Mouse (Mus musculus) granulocyte monocyte progenitor cell, adult 5-6 weeks (primary cell): Measurements from ENCODE around the gene Sorcs1. TPM values are rescaled to one million over a fixed set of nuclear protein-coding genes. Genes with fewer than 3 reads are reported as not detected.

Experiments
- ATAC-seq: replicated peaks from 2 replicates; pipeline ENCODE4 v1.8.0; 2016; ENCODE audit warnings: mild to moderate bottlenecking, moderate TSS enrichment, inconsistent platforms; ENCODE audit not compliant: poor library complexity, severe bottlenecking
- total RNA-seq, 2 experiments: library from RNA; stranded (forward) in 1 of 2; stranded (reverse) in 1 of 2; fragments of 200-712, 200-1000 nt in 1 of 2; fragments of >200 nt in 1 of 2; fragmentation: Nextera tagmentation in 1 of 2; gene quantifications; 2 replicates each; pipeline ENCODE4 v1.2.3; 2014 to 2017

The Sorcs1 gene
- total RNA-seq (2014; fragmentation: Nextera tagmentation) (not detected in 2 replicates), total RNA-seq (2017) (not detected in 2 replicates)

DNA sequence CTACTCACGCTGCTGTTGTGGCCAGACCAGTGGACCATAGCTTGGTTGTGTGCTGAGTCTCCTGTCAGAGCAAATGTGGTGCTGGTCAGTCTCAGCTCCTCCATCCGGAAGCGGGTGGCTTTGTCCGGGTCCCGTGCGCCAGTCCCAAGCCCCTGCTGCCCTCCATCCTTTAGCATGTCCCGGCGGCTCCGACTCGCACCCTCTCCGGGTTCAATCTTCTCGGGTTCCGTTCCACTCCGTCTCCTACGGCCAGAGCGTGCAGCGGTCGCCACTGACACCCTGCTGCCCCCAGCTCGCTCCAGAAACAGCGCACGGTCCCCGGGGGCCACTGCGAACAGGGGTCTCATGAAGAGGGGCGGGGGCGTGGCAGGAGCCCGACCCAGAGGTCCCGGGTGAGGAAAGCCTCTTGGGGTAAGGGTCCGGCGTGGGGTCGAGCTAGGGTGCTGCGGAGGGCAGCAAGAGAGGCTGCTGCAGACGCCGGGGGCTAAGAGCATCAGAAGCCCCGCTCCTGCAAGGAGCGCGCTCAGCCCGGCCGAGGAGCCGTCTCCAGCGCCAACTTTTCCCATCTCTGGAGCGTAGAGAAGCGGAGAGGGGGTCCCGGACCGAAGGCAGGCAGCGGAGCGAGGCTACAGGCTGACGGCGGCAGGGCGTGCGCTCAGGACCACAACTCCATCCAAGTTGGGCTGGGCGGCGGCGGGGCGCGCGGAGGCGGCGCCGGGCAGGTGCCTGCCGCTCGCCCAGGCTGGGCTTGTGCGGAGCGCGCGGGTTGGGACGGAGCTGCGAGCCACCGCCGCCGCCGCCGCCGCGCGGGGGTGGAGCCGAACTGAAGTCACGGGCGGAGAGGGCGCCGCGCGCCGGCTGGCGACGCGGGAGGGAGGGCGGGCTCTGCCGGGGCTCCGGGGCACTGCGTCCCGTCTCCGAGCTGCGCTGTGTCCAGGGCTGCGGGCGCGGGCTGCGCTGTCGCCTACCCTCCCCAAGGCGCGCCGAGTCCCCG, at the start of gene Sorcs1:
Sorcs1 (minus strand) TSS at position 744 of the 994 bp plus-strand sequence.
- ATAC-seq, result peak; percentile 70

DNA sequence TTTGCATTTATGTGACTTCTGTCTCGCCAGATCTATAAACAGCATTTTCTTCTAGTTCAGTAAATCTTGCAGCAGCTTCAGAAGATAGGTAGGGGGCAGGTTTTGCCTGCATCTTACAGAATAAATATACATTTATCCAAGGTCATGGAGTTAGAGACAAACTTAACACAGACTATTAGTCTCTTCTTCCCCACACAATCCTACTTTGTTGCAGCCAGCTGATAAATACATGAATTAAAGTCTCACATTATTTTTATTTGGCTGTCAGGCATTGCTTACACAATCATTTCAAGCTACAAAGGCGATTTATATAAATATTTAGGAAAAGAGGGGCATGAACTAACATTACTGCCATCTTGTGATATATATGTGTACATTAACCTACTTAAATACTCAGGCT, 4.8 kb upstream of the Sorcs1 start:
- ATAC-seq, result no peak

DNA sequence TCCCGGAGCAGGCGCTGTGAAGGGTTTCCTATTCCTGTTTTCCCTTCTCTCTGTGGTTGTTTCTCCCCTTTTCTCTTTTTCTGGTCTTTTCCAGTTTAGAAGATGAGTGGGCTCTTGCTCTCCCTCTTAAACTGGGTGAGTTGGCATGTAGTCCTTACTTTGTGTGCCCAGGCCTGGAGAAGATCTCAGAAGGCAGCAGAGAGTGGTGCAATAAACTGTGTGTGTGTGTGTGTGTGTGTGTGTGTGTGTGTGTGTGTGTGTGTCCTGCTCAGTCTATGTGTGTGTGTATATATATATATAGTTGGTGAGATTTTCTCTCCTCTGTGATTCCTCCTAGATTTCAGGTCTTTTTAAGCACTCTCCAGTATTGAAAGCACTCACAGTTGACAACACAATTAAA, 500 bp upstream of the Sorcs1 start:
- no peak for ATAC-seq

DNA sequence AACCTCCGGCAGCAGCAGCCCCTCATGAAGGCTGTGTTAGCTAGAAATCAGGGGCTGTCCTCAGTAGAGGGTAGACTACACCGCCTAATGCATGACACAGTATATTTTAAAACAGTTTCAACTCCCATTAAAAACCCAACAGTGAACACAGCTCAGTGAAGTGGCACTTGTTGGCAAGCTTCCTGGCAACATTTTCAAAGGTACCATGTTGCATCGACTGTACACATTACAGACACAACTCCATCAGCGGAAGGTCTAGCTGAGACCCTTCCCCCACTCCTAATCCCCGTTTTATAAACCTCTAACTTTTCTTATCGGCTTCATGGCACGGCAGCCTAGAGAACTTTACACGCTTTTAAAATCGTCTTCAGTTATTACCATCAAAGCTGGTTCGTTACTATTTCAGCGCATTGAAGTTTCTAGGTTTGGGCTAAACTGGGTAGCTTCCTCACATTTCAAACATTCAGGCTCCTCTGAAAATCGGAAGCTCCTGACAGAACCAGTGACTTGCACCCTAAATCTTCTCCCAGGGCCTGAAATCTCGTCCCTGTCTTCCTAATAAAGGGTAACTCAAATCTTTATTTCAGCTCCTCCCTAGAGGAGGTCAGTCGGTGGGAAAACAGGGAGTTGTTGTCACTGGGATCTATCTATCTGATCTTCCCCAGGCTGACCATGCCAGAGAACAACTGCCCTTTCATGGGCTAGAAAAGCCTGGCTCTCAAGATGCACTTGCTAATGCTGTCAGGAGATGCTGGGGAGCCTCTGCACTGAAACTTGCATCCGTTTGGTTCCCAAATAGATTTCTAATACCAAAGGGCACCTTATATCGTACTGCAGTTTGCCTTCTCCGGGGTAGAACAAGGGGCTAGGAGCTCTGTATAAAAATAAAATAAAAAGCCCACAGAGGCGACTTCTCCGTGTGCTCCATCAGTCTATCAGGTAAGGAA, 1.6 kb downstream of the Sorcs1 start:
- no peak for ATAC-seq

DNA sequence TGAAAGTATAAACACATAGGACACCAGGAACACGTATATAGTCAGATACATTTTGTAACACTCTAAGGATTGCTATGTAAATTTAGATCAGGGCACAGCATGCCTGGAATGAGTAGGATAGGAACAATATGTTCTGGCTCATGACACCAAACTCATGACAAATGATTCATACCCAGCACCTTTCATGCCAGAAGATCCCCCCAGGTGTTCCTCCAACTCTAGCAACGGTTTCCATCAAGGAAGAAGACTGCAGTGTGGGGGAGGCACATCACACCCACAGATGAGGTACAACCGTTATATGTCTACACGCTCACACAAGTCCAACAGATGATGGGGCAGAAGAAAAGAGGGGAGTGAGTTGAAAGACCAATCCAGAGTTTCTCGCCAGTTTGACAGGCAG, 3.5 kb downstream of the Sorcs1 start:
- ATAC-seq, result no peak

DNA sequence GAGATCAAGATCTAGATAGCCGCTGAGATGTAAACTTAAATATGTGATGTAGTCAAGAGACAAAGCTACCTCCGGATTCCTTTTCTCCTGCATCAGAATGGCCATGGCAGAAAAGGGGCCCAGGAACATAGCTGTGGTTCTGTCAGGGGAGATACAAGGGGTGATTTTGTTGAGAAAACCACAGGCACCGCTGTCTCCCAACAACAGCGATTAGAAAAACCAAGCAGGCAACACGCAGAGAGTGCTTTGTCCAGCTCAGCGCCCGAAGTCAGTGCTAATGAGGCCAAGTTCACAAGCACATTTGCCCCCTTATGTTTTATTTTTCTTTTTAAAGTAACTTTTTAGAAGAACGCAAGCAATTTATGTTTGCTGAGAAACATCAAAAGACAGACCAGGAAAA, 10.9 kb downstream of the Sorcs1 start:
- ATAC-seq, result no peak

DNA sequence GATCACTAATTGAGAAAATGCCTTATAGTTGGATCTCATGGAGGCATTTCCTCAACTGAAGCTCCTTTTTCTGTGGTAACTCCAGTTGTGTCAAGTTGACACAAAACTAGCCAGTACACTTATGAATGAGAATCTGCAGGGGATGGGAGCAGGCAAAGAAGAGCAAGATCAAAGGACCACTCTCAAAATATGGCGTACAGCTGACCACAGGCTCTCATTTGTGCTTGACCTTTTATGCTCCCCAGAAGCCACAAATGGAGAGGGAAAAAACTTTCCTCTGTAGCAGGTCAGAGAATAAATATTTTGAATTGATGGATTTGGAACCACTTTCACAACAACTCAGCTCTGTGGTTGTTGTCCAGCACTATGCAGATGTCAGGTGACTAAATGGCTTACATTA, 14.1 kb downstream of the Sorcs1 start:
- ATAC-seq, result no peak

DNA sequence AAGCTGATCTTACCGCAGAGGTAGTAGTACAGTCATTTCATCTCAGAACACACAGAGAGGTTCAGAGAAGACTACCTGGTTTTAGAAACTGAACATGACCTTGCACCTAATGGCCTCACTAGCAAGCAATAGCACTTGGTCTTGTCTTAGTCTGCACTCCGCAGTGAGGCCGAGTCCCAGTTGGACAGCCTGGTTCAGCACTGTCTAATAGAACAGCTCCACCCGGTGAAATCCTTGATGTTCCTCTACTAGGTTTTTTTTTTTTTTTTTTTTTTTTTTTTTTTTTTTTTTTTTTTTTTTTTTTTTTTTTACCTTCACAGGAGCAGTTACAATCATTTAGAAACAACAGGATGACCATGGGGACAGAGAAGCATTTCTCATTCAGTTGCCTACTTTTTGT, 19.3 kb downstream of the Sorcs1 start:
- no peak for ATAC-seq

DNA sequence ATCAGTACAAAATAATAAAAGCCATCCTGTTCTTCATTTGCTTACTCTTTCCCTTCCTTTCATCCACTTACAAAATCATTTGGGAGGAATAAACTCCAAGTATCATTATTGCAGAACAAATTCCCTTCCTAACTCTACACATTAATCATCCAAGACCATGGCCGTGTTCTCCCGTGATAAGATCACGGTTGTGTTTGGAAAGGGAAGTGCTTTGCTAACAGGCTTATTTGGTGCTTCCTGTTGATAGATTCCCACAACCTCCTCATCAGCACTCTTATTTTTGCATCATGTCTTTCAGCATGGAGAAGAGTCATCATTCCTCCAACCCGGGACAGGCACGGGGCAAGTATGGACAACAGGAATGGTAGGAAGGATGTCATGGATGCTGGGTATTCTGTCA, 25.7 kb downstream of the Sorcs1 start:
- ATAC-seq, result no peak

DNA sequence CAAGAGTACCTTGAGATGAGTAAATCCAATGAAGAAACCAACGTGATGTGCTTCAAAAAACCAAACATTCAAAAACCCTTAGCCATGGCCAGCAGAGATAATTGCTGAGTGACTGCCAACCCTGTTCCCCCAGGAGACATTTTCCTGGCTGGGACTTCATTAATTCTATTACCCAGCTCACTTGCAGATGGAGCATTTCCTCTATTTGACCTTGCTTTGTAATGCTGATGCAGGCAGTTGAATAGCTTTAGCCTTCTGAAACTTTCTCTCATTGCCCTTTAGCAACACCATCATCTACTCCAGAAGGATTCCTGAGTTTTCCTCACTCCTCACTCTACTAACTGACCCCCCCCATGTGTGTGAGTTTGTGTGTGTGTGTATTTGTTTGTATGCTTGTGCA, 34.6 kb downstream of the Sorcs1 start:
- ATAC-seq, result no peak

DNA sequence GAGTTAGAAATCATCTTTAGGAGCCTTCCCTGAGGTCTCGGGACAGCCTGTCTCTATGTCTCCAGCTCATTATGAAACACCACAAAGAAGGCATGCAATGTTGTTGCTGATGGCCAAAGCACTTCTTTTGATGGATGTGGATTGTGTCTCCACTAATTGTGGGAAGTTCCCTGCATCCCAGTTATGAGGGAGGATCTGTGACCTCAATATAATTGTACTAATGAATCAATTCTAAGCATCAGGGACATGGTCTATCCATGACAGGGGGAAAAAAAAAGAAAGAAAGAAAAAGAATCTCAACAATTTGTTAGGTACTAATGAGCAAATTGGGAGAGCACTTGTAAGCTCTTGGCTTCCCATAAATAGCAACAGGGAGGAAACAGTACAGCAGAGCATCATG, 36.3 kb downstream of the Sorcs1 start:
- no peak for ATAC-seq

DNA sequence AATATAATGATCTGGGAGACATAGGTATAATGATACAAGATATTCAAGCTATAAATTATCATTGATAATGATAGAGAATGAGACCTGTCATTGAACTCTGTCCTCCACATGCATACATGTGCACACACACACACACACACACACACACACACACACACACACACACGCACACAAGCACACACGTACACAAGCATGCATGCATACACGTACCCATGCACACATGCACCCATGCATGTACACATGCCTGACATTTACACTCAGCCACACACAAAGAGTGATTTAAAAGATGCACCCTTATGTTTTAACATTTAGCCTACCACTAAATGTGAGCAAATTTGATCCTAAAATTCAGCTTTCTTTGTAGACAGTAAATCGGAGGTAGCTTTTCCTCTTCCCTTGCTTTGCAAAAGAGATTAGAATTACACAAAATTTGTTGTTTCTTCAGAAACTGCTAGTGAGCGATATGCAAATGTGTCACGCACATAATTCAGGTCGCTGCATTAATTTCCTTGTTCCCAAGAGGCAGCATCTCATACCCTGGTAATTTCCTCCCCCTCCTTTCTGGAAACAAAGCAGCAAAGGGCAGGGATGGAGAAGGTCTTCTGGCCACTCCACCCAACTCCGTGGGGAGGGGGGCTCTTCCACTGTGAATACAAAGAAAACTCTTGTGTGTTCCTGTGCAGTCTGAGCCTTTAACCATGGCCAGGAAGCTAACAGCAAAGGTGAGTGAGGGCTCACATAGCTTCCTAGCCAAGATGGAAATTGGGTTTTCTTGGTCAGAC, 38.0 kb downstream of the Sorcs1 start:
- ATAC-seq, result no peak

DNA sequence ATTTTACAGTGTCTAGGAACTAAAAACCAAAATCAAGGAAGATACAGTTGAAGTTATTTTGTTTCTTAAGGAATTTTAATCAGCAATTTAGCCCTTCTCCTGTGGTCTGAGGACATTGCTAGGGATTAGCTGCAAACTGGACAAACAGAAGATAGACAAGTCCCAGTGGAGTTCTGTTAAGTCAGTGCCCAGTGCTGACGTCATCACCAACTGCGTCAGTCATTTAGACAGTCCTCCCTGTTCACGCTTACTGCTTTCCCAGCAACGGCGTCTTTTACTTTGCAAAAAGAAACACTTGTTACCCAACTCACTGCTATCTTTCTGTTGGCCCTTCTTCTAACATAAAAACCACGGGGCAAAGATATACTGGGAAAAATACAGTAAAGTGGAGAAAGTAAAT, 40.3 kb downstream of the Sorcs1 start:
- ATAC-seq, result no peak

DNA sequence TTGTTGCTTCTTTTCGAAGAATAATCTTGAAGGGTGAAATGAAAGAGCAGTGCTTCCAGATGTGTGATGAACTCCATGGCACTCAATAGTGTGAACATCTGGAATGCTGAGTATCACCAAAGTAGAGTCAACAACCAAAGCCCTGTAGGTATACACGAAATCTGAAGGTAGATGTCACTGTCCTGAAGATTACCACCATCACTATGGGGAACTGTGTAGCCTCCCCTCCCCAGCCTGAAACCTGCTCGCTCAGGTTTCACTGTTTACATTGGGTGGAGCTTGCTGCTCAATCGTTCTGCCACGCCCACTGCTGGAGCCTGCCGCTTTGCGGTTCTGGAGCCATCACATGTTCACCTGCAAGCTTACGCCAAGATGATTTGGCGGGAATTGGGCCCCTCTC, 64.4 kb downstream of the Sorcs1 start:
- no peak for ATAC-seq

DNA sequence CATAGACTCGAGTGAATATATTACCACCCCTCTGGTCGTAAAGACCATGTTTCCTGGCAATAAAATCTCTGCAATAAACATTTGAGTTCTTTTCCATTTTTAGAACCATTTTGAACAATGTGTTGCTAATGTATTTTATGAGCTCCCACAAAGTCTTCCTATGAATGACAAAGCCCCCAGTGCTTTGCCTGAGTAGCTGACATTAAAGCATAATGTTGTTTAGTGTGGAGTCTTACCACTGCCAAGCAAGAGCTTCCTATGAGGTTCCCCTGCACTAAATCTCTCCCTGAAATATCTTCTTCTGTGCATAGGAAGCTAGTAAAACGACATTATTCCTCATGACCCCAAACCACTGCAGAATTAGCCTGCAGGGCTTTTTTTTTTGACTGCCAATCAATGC, 66.8 kb downstream of the Sorcs1 start:
- ATAC-seq, result no peak

DNA sequence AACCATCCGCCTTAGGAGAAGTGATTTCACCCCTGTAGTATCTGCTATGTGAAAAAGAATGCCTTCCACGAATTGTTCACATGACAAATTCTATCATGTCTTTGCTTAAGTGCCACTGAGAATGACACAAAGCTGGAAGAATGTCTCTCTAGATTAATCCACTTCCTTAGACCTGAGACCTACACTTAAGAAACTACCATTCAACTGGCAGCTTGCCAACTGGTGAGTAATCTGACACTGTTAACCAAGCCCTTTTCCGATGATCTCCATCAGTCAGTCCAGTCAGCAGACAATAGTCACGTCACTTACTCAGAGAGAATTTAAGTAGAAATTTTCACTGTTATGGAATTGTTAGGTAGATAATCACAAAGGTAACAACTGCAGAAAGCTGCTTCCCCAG, 74.6 kb downstream of the Sorcs1 start:
- no peak for ATAC-seq

DNA sequence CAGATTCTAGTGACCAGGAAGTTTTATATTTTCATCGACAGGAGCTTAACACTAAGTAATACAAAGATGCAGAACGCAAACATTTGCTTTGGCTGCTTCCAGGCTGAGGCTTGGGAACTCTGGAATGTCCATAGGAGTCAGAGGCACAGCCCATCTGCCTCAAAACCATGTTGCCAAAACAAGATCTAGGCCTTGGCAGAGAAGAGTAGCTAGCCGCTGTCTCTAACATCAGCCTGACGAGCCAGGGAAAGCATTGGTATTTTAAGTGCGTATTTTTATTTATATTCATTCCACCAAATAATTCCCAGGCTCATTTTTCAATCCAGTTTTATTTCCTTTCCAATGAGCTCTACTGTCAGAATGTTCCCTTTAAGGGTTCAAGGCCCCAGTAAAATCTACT, 75.1 kb downstream of the Sorcs1 start:
- ATAC-seq, result no peak

DNA sequence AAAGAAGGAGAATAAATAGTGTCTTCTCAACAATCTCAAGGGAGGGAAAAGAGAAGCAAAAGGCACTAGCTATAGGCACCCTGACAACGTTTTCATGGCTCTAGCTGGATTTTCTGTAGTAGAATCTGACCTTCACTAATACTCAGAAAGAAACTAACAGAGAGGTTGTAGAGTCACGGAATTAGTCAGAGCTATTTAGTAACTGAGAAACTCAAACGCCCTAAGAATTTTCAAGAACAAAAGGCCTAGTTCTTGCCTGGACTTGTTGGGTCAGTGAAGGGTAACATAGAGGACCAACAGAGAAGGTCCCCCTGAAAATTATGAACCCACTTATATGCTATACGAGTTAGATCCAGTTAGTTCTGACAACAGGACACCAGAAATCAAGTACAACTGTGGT, 81.1 kb downstream of the Sorcs1 start:
- ATAC-seq, result no peak

DNA sequence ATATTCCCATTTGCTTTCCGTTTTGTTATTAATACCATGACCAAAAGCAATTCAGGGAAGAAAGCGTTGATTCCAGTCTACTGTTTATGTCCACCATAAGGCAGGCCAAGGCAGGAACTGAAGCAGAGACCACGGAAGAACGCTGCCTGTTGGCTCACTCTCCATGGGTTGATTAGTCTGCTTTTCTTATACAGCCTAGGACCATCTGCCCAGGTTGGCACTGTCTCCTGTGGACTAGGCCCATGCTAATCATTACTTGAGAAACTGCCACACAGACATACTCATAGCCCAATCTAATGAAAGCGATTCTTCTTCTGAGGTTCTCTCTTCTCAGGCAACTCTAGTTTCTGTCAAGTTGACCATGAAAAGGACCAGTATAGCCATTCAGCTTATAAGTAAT, 92.3 kb downstream of the Sorcs1 start:
- no peak for ATAC-seq

DNA sequence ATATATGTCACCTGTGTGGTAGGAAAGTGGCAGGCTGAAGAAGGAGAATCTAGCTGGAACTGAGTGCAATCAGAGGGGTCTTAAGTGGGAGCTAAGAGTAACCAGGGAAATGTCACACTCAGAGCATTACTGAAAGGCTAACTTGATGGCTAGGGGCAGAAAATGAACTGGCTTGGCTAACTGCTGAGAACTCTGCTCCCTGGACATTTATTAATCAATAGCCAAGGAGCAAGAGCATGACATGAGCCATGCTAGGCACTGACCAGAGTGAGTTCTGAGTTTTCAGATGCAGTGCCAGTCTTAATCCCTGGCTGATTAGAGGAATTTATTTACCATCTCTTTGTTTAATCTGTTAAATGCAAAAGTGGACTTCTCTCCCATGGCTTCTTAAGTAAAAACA, 95.5 kb downstream of the Sorcs1 start:
- no peak for ATAC-seq
